Mouse (Mus musculus): ENCODE measurements around the gene Cep162. TPM values are rescaled to one million over a fixed set of nuclear protein-coding genes. Genes with fewer than 3 reads are reported as not detected.

Gene Cep162
- 5.7 and 7.4 TPM in 2 replicates for polyA plus RNA-seq (2015; fragmentation: Nextera tagmentation; extraction: Ambion mirVana)

- H3K27ac ChIP-seq (ENCODE audit: low read length) = peak within 1 kb of the TSS; percentile 68
- peak within 1 kb of the TSS; percentile 84 for H3K4me3 ChIP-seq (ENCODE audit: low read length)
- 0 out of 2 replicates have a peak, but pooled peaks cover 4% of the 10 kb centered on the region for H3K4me1 ChIP-seq (ENCODE audit: insufficient read depth, low read length)
- H3K9me3 ChIP-seq (ENCODE audit: low read length) = no peaks in the 10 kb centered on the region
- H3K27me3 ChIP-seq (ENCODE audit: insufficient read depth, low read length) = no peaks in the 10 kb centered on the region
- peak within 1 kb of the TSS; percentile 71 for H3K4me2 ChIP-seq (replicated peaks; ENCODE audit: low read depth, low read length)
- H3K36me3 ChIP-seq (ENCODE audit: insufficient read depth, low read length) = no peaks in the 10 kb centered on the region
- WGBS = under 1% methylated on average over 41 of the region's 41 CpGs
- peak within 1 kb of the TSS; percentile 78 for H3K9ac ChIP-seq (replicated peaks; ENCODE audit: low read length)
- ATAC-seq (ENCODE audit: low FRiP score, low TSS enrichment) = peak; percentile 98
Measured at GRCm38 (mm10) chr9:87254903-87255695, at the start of gene Cep162. TSS of gene Cep162 (minus strand) at chr9:87255536.

- no peaks in the 10 kb centered on the region for H3K4me1 ChIP-seq (ENCODE audit: insufficient read depth, low read length)
- no peak for ATAC-seq (ENCODE audit: low FRiP score, low TSS enrichment)
- H3K9ac ChIP-seq (replicated peaks; ENCODE audit: low read length) = no peak overlapping the region
- no peak overlapping the region for H3K4me3 ChIP-seq (ENCODE audit: low read length)
- H3K27me3 ChIP-seq (ENCODE audit: insufficient read depth, low read length) = no peaks in the 10 kb centered on the region
- no peaks in the 10 kb centered on the region for H3K9me3 ChIP-seq (ENCODE audit: low read length)
- no peak overlapping the region for H3K4me2 ChIP-seq (replicated peaks; ENCODE audit: low read depth, low read length)
- H3K36me3 ChIP-seq (ENCODE audit: insufficient read depth, low read length) = no peaks in the 10 kb centered on the region
- no peak overlapping the region for H3K27ac ChIP-seq (ENCODE audit: low read length)
Measured at GRCm38 (mm10) chr9:87303196-87303595, 47.9 kb upstream of the Cep162 start.

- WGBS = 26% methylated on average over 12 of the region's 12 CpGs
- H3K9me3 ChIP-seq (ENCODE audit: low read length) = no peaks in the 10 kb centered on the region
- H3K4me2 ChIP-seq (replicated peaks; ENCODE audit: low read depth, low read length) = no peak overlapping the region
- no peak overlapping the region for H3K9ac ChIP-seq (replicated peaks; ENCODE audit: low read length)
- H3K36me3 ChIP-seq (ENCODE audit: insufficient read depth, low read length) = no peaks in the 10 kb centered on the region
- H3K4me3 ChIP-seq (ENCODE audit: low read length) = no peak overlapping the region
- H3K27ac ChIP-seq (ENCODE audit: low read length) = no peak overlapping the region
- no peaks in the 10 kb centered on the region for H3K27me3 ChIP-seq (ENCODE audit: insufficient read depth, low read length)
- no peak for ATAC-seq (ENCODE audit: low FRiP score, low TSS enrichment)
- H3K4me1 ChIP-seq (ENCODE audit: insufficient read depth, low read length) = no peaks in the 10 kb centered on the region
Measured at GRCm38 (mm10) chr9:87298900-87299299, 43.6 kb upstream of the Cep162 start.

- H3K4me2 ChIP-seq (replicated peaks; ENCODE audit: low read depth, low read length) = no peak overlapping the region
- 62% methylated on average over 1 of the region's 1 CpGs for WGBS
- ATAC-seq (ENCODE audit: low FRiP score, low TSS enrichment) = no peak
Measured at GRCm38 (mm10) chr9:87297522-87297921, 42.2 kb upstream of the Cep162 start.

GRCm38 (mm10) chr9:87255696-87256030 lies 327 bp upstream of the Cep162 start:
- Histone ChIP-seq H3K9ac (replicated peaks; ENCODE audit: low read length) (peak overlapping the region; percentile 78), H3K4me2 (replicated peaks; ENCODE audit: low read depth, low read length) (peak overlapping the region; percentile 71), H3K4me3 (ENCODE audit: low read length) (peak overlapping the region; percentile 84), H3K9me3 (ENCODE audit: low read length) (no peaks in the 10 kb centered on the region), H3K27ac (ENCODE audit: low read length) (peak overlapping the region; percentile 68), H3K36me3 (ENCODE audit: insufficient read depth, low read length) (no peaks in the 10 kb centered on the region), H3K4me1 (ENCODE audit: insufficient read depth, low read length) (0 out of 2 replicates have a peak, but pooled peaks cover 4% of the 10 kb centered on the region), H3K27me3 (ENCODE audit: insufficient read depth, low read length) (no peaks in the 10 kb centered on the region)
- peak; percentile 80 for ATAC-seq (ENCODE audit: low FRiP score, low TSS enrichment)
- WGBS = 18% methylated on average over 6 of the region's 6 CpGs

More at GRCm38 (mm10) chr9:87297522-87297921, 42.2 kb upstream of the Cep162 start:
- Histone ChIP-seq H3K27ac (ENCODE audit: low read length) (no peak overlapping the region), H3K27me3 (ENCODE audit: insufficient read depth, low read length) (no peaks in the 10 kb centered on the region), H3K36me3 (ENCODE audit: insufficient read depth, low read length) (no peaks in the 10 kb centered on the region), H3K4me3 (ENCODE audit: low read length) (no peak overlapping the region), H3K4me1 (ENCODE audit: insufficient read depth, low read length) (no peaks in the 10 kb centered on the region), H3K9ac (replicated peaks; ENCODE audit: low read length) (no peak overlapping the region), H3K9me3 (ENCODE audit: low read length) (no peaks in the 10 kb centered on the region)

- no peak overlapping the region for H3K4me3 ChIP-seq (ENCODE audit: low read length)
- H3K9me3 ChIP-seq (ENCODE audit: low read length) = no peaks in the 10 kb centered on the region
- no peak for ATAC-seq (ENCODE audit: low FRiP score, low TSS enrichment)
- no peaks in the 10 kb centered on the region for H3K4me1 ChIP-seq (ENCODE audit: insufficient read depth, low read length)
- H3K4me2 ChIP-seq (replicated peaks; ENCODE audit: low read depth, low read length) = no peak overlapping the region
- peaks cover 10% of the 10 kb centered on the region; the same call in 1 of the 2 replicates for H3K36me3 ChIP-seq (ENCODE audit: insufficient read depth, low read length)
- H3K27ac ChIP-seq (ENCODE audit: low read length) = no peak overlapping the region
- H3K9ac ChIP-seq (replicated peaks; ENCODE audit: low read length) = no peak overlapping the region
- no peaks in the 10 kb centered on the region for H3K27me3 ChIP-seq (ENCODE audit: insufficient read depth, low read length)
- 46% methylated on average over 3 of the region's 3 CpGs for WGBS
Measured at GRCm38 (mm10) chr9:87248118-87248517, 7.2 kb downstream of the Cep162 start.

GRCm38 (mm10) chr9:87247678-87248077 lies 7.7 kb downstream of the Cep162 start:
- ATAC-seq (ENCODE audit: low FRiP score, low TSS enrichment) = no peak

GRCm38 (mm10) chr9:87213204-87213603 lies 42.1 kb downstream of the Cep162 start:
- H3K27ac ChIP-seq (ENCODE audit: low read length) = no peak overlapping the region
- ATAC-seq (ENCODE audit: low FRiP score, low TSS enrichment) = peak; percentile 59
- H3K4me2 ChIP-seq (replicated peaks; ENCODE audit: low read depth, low read length) = no peak overlapping the region
- H3K9me3 ChIP-seq (ENCODE audit: low read length) = no peaks in the 10 kb centered on the region
- H3K4me3 ChIP-seq (ENCODE audit: low read length) = no peak overlapping the region
- WGBS = 54% methylated on average over 4 of the region's 4 CpGs
- no peaks in the 10 kb centered on the region for H3K27me3 ChIP-seq (ENCODE audit: insufficient read depth, low read length)
- no peak overlapping the region for H3K9ac ChIP-seq (replicated peaks; ENCODE audit: low read length)
- H3K4me1 ChIP-seq (ENCODE audit: insufficient read depth, low read length) = no peaks in the 10 kb centered on the region
- H3K36me3 ChIP-seq (ENCODE audit: insufficient read depth, low read length) = peaks cover 7% of the 10 kb centered on the region

More at GRCm38 (mm10) chr9:87247678-87248077, 7.7 kb downstream of the Cep162 start:
- H3K27me3 ChIP-seq (ENCODE audit: insufficient read depth, low read length) = no peaks in the 10 kb centered on the region
- no peak overlapping the region for H3K9ac ChIP-seq (replicated peaks; ENCODE audit: low read length)
- H3K27ac ChIP-seq (ENCODE audit: low read length) = no peak overlapping the region
- no peak overlapping the region for H3K4me3 ChIP-seq (ENCODE audit: low read length)
- 85% methylated on average over 1 of the region's 1 CpGs for WGBS
- H3K36me3 ChIP-seq (ENCODE audit: insufficient read depth, low read length) = peaks cover 12% of the 10 kb centered on the region; the same call in 1 of the 2 replicates
- H3K4me2 ChIP-seq (replicated peaks; ENCODE audit: low read depth, low read length) = no peak overlapping the region
- no peaks in the 10 kb centered on the region for H3K4me1 ChIP-seq (ENCODE audit: insufficient read depth, low read length)
- H3K9me3 ChIP-seq (ENCODE audit: low read length) = no peaks in the 10 kb centered on the region

- Histone ChIP-seq H3K9me3 (ENCODE audit: low read length) (no peaks in the 10 kb centered on the region), H3K27ac (ENCODE audit: low read length) (no peak overlapping the region), H3K4me2 (replicated peaks; ENCODE audit: low read depth, low read length) (no peak overlapping the region), H3K27me3 (ENCODE audit: insufficient read depth, low read length) (no peaks in the 10 kb centered on the region), H3K4me3 (ENCODE audit: low read length) (no peak overlapping the region), H3K36me3 (ENCODE audit: insufficient read depth, low read length) (peaks cover 19% of the 10 kb centered on the region), H3K4me1 (ENCODE audit: insufficient read depth, low read length) (no peaks in the 10 kb centered on the region), H3K9ac (replicated peaks; ENCODE audit: low read length) (no peak overlapping the region)
- 73% methylated on average over 9 of the region's 9 CpGs for WGBS
- ATAC-seq (ENCODE audit: low FRiP score, low TSS enrichment) = no peak
Measured at GRCm38 (mm10) chr9:87210830-87211339, 44.5 kb downstream of the Cep162 start.

GRCm38 (mm10) chr9:87202431-87202830 lies 52.9 kb downstream of the Cep162 start:
- no peak overlapping the region for H3K27ac ChIP-seq (ENCODE audit: low read length)
- no peaks in the 10 kb centered on the region for H3K4me1 ChIP-seq (ENCODE audit: insufficient read depth, low read length)
- no peaks in the 10 kb centered on the region for H3K9me3 ChIP-seq (ENCODE audit: low read length)
- H3K27me3 ChIP-seq (ENCODE audit: insufficient read depth, low read length) = no peaks in the 10 kb centered on the region
- ATAC-seq (ENCODE audit: low FRiP score, low TSS enrichment) = no peak
- no peak overlapping the region for H3K4me3 ChIP-seq (ENCODE audit: low read length)
- H3K4me2 ChIP-seq (replicated peaks; ENCODE audit: low read depth, low read length) = no peak overlapping the region
- H3K9ac ChIP-seq (replicated peaks; ENCODE audit: low read length) = no peak overlapping the region
- H3K36me3 ChIP-seq (ENCODE audit: insufficient read depth, low read length) = peaks cover 39% of the 10 kb centered on the region
- WGBS = 90% methylated on average over 6 of the region's 6 CpGs

Measured in kidney, embryonic 16.5 days (tissue).